Mouse (Mus musculus) kidney, adult 2 months (tissue): ENCODE measurements around the gene 4931422A03Rik.

Experiments used
- CTCF ChIP-seq: fragments of 200-500 bp; conservative IDR thresholded peaks from 2 replicates; pipeline ENCODE4 v1.5.1; 2011; ENCODE audit warnings: low read depth, mild to moderate bottlenecking, control low read depth, low read length, moderate library complexity, mixed read lengths; ENCODE audit not compliant: insufficient read depth, insufficient read length
- POLR2A ChIP-seq: fragments of 200-500 bp; IDR thresholded peaks from one replicate; pipeline ENCODE4 v1.6.1; 2011; ENCODE audit warnings: low read depth, low read length, control low read depth

GRCm38 (mm10) chr2:103968186-103968585, 60.0 kb downstream of the 4931422A03Rik start:
- TF ChIP-seq POLR2A (no peak), CTCF (no peak)
